Mouse (Mus musculus) left cerebral cortex, postnatal 4 days (tissue): ENCODE results near the gene Atg2a. TPM values are rescaled to one million over a fixed set of nuclear protein-coding genes. Genes with fewer than 3 reads are reported as not detected.

Experiments
- DNase-seq: peaks from one replicate; pipeline ENCODE4 v3.0.0-alpha.2; 2022
- intact Hi-C: fragments of 180-260 bp; cut with DNase I; formaldehyde crosslinking; loops from one replicate; pipeline ENCODE4 v1.15.1; 2025
- total RNA-seq, 2 experiments: library from RNA; stranded (reverse); gene quantifications; 2 replicates each; pipeline ENCODE4 v1.2.3; 2021

Atg2a gene
- total RNA-seq, 2 experiments from 2014 or later: 29.3 to 29.7 TPM

- intact Hi-C loops: loop anchor here (5.0 kb wide), 1 partner anchor 701 kb away; no protein-coding TSS in a partner anchor
- DNase-seq: no peak
Observed at GRCm38 (mm10) chr19:6245806-6246205, 4.3 kb downstream of the Atg2a start.

GRCm38 (mm10) chr19:6247526-6248300 is 6.2 kb downstream of the Atg2a start:
- intact Hi-C loops: loop anchor here (5.0 kb wide), 1 partner anchor 700 kb away; no protein-coding TSS in a partner anchor
- DNase-seq: no peak

- intact Hi-C loops: no loop called here
- no peak for DNase-seq
Observed at GRCm38 (mm10) chr19:6253021-6253420, 11.6 kb downstream of the Atg2a start.

GRCm38 (mm10) chr19:6260428-6260827 is 19.0 kb downstream of the Atg2a start:
- intact Hi-C loops: no loop called here
- DNase-seq: peak; percentile 48

- intact Hi-C loops: no loop called here
- DNase-seq: no peak
Observed at GRCm38 (mm10) chr19:6260946-6261345, 19.5 kb downstream of the Atg2a start.

- intact Hi-C loops: no loop called here
- no peak for DNase-seq
Observed at GRCm38 (mm10) chr19:6261379-6261778, 19.9 kb downstream of the Atg2a start.

- intact Hi-C loops: no loop called here
- DNase-seq: peak; percentile 83
Observed at GRCm38 (mm10) chr19:6262222-6262621, 20.8 kb downstream of the Atg2a start.

- no peak for DNase-seq
- intact Hi-C loops: no loop called here
Observed at GRCm38 (mm10) chr19:6262839-6263433, 21.5 kb downstream of the Atg2a start.

- intact Hi-C loops: no loop called here
- no peak for DNase-seq
Observed at GRCm38 (mm10) chr19:6264200-6264599, 22.7 kb downstream of the Atg2a start.

- intact Hi-C loops: loop anchor here (5.0 kb wide), 1 partner anchor 67 kb away; the partner anchor contains the start of gene Men1
Observed at GRCm38 (mm10) chr19:6264945-6265344, 23.5 kb downstream of the Atg2a start.

GRCm38 (mm10) chr19:6265727-6266182 is 24.3 kb downstream of the Atg2a start:
- intact Hi-C loops: loop anchor here (5.0 kb wide), 1 partner anchor 67 kb away; the partner anchor contains the start of gene Men1
- DNase-seq: peak; percentile 46

More at GRCm38 (mm10) chr19:6264945-6265344, 23.5 kb downstream of the Atg2a start:
- no peak for DNase-seq

- DNase-seq: peak; percentile 83
- intact Hi-C loops: loop anchor here (5.0 kb wide), 1 partner anchor 65 kb away; the partner anchor contains the start of gene Men1
Observed at GRCm38 (mm10) chr19:6267306-6268169, 26.1 kb downstream of the Atg2a start.

GRCm38 (mm10) chr19:6268170-6268528 is 26.7 kb downstream of the Atg2a start:
- intact Hi-C loops: loop anchor here (5.0 kb wide), 1 partner anchor 64 kb away; the partner anchor contains the start of gene Men1
- peak; percentile 93 for DNase-seq

- intact Hi-C loops: loop anchor here (5.0 kb wide), 1 partner anchor 64 kb away; the partner anchor contains the start of gene Men1
- DNase-seq: no peak
Observed at GRCm38 (mm10) chr19:6268670-6269132, 27.2 kb downstream of the Atg2a start.

- intact Hi-C loops: loop anchor here (5.0 kb wide), 1 partner anchor 62 kb away; the partner anchor contains the start of gene Men1
- no peak for DNase-seq
Observed at GRCm38 (mm10) chr19:6269798-6270475, 28.5 kb downstream of the Atg2a start.

GRCm38 (mm10) chr19:6270661-6271060 is 29.2 kb downstream of the Atg2a start:
- intact Hi-C loops: no loop called here
- no peak for DNase-seq

GRCm38 (mm10) chr19:6271206-6271605 is 29.7 kb downstream of the Atg2a start:
- intact Hi-C loops: no loop called here

GRCm38 (mm10) chr19:6272053-6272452 is 30.6 kb downstream of the Atg2a start:
- intact Hi-C loops: no loop called here
- DNase-seq: no peak

More at GRCm38 (mm10) chr19:6271206-6271605, 29.7 kb downstream of the Atg2a start:
- no peak for DNase-seq

- intact Hi-C loops: no loop called here
- no peak for DNase-seq
Observed at GRCm38 (mm10) chr19:6272738-6273137, 31.3 kb downstream of the Atg2a start.

- intact Hi-C loops: no loop called here
- DNase-seq: no peak
Observed at GRCm38 (mm10) chr19:6273592-6273991, 32.1 kb downstream of the Atg2a start.
